Mouse (Mus musculus) liver, embryonic 14.5 days (tissue): ENCODE measurements around the gene Mettl25.

Experiments used
- CTCF ChIP-seq: IDR thresholded peaks from 2 replicates; pipeline ENCODE4 v1.5.1; 2016; ENCODE audit warnings: antibody characterized with exemption, low read depth, control low read depth
- EP300 ChIP-seq: IDR thresholded peaks from 2 replicates; pipeline ENCODE4 v1.6.1; 2016; ENCODE audit warnings: antibody characterized with exemption, low read depth

- no peak for TF ChIP-seq CTCF
- no peak for TF ChIP-seq EP300
Measured at GRCm38 (mm10) chr10:105802132-105802531, 39.0 kb downstream of the Mettl25 start.
